Mouse (Mus musculus): ENCODE measurements around the gene Gm9913. TPM values are rescaled to one million over a fixed set of nuclear protein-coding genes. Genes with fewer than 3 reads are reported as not detected.
A peak's percentile ranks its signal among the peaks of the same experiment; 100 is the strongest.

The Gm9913 gene
- polyA plus RNA-seq, 1 experiment from 2014 or later: 0.32 TPM

- no peak for ATAC-seq (replicated peaks; ENCODE audit: extremely low read depth, insufficient read depth, low FRiP score)
These were observed 3.0 kb downstream of the Gm9913 start, which contains the start of gene Fbn1 for GRCm38 (mm10) chr2:125507893-125508292. Fbn1 (minus strand) TSS chr2:125507993.

GRCm38 (mm10) chr2:125508381-125508780, 3.5 kb downstream of the Gm9913 start:
- ATAC-seq (replicated peaks; ENCODE audit: extremely low read depth, insufficient read depth, low FRiP score): no peak

More at GRCm38 (mm10) chr2:125507893-125508292, 3.0 kb downstream of the Gm9913 start, which contains the start of gene Fbn1:
- Histone ChIP-seq H3K27ac (ENCODE audit: low read length) (peak within 1 kb of the TSS; percentile 88), H3K36me3 (ENCODE audit: control insufficient read depth, insufficient read depth) (no peaks in the 10 kb centered on the region), H3K27me3 (ENCODE audit: control insufficient read depth, insufficient read depth, low read length) (peaks cover 5% of the 10 kb centered on the region; the same call in 1 of the 2 replicates), H3K9me3 (replicated peaks; ENCODE audit: control insufficient read depth, low read length) (no peaks in the 10 kb centered on the region), H3K4me3 (ENCODE audit: low read length) (peak within 1 kb of the TSS; percentile 69), H3K9ac (ENCODE audit: low read length) (peak within 1 kb of the TSS; percentile 83), H3K4me1 (ENCODE audit: control insufficient read depth, insufficient read depth, low read length) (peaks cover 11% of the 10 kb centered on the region; the same call in 1 of the 2 replicates), H3K4me2 (ENCODE audit: low read depth, low read length) (peak within 1 kb of the TSS; percentile 98)
- 86% methylated on average over 4 of the region's 4 CpGs for WGBS

GRCm38 (mm10) chr2:125510752-125511151, 5.9 kb downstream of the Gm9913 start:
- Histone ChIP-seq H3K27ac (ENCODE audit: low read length) (no peak overlapping the region), H3K4me2 (ENCODE audit: low read depth, low read length) (no peak overlapping the region), H3K27me3 (ENCODE audit: control insufficient read depth, insufficient read depth, low read length) (peaks cover 5% of the 10 kb centered on the region; the same call in 1 of the 2 replicates), H3K4me3 (ENCODE audit: low read length) (no peak overlapping the region), H3K9ac (ENCODE audit: low read length) (no peak overlapping the region), H3K36me3 (ENCODE audit: control insufficient read depth, insufficient read depth) (no peaks in the 10 kb centered on the region), H3K9me3 (replicated peaks; ENCODE audit: control insufficient read depth, low read length) (no peaks in the 10 kb centered on the region), H3K4me1 (ENCODE audit: control insufficient read depth, insufficient read depth, low read length) (peaks cover 9% of the 10 kb centered on the region)
- ATAC-seq (replicated peaks; ENCODE audit: extremely low read depth, insufficient read depth, low FRiP score): no peak
- WGBS: 75% methylated on average over 2 of the region's 2 CpGs

More at GRCm38 (mm10) chr2:125508381-125508780, 3.5 kb downstream of the Gm9913 start:
- Histone ChIP-seq H3K4me2 (ENCODE audit: low read depth, low read length) (no peak overlapping the region), H3K27me3 (ENCODE audit: control insufficient read depth, insufficient read depth, low read length) (peaks cover 5% of the 10 kb centered on the region; the same call in 1 of the 2 replicates), H3K9ac (ENCODE audit: low read length) (no peak overlapping the region), H3K36me3 (ENCODE audit: control insufficient read depth, insufficient read depth) (no peaks in the 10 kb centered on the region), H3K27ac (ENCODE audit: low read length) (no peak overlapping the region), H3K4me3 (ENCODE audit: low read length) (no peak overlapping the region), H3K9me3 (replicated peaks; ENCODE audit: control insufficient read depth, low read length) (no peaks in the 10 kb centered on the region), H3K4me1 (ENCODE audit: control insufficient read depth, insufficient read depth, low read length) (peaks cover 11% of the 10 kb centered on the region; the same call in 1 of the 2 replicates)
- WGBS: 86% methylated on average over 5 of the region's 5 CpGs

GRCm38 (mm10) chr2:125511898-125512297, 7.0 kb downstream of the Gm9913 start:
- Histone ChIP-seq H3K36me3 (ENCODE audit: control insufficient read depth, insufficient read depth) (no peaks in the 10 kb centered on the region), H3K27me3 (ENCODE audit: control insufficient read depth, insufficient read depth, low read length) (peaks cover 5% of the 10 kb centered on the region; the same call in 1 of the 2 replicates), H3K27ac (ENCODE audit: low read length) (no peak overlapping the region), H3K4me1 (ENCODE audit: control insufficient read depth, insufficient read depth, low read length) (peaks cover 14% of the 10 kb centered on the region), H3K9ac (ENCODE audit: low read length) (no peak overlapping the region), H3K4me3 (ENCODE audit: low read length) (no peak overlapping the region), H3K9me3 (replicated peaks; ENCODE audit: control insufficient read depth, low read length) (no peaks in the 10 kb centered on the region), H3K4me2 (ENCODE audit: low read depth, low read length) (no peak overlapping the region)
- WGBS: 64% methylated on average over 4 of the region's 4 CpGs
- ATAC-seq (replicated peaks; ENCODE audit: extremely low read depth, insufficient read depth, low FRiP score): no peak

GRCm38 (mm10) chr2:125512544-125512943, 7.7 kb downstream of the Gm9913 start:
- Histone ChIP-seq H3K9ac (ENCODE audit: low read length) (no peak overlapping the region), H3K4me1 (ENCODE audit: control insufficient read depth, insufficient read depth, low read length) (peaks cover 12% of the 10 kb centered on the region), H3K27me3 (ENCODE audit: control insufficient read depth, insufficient read depth, low read length) (peaks cover 3% of the 10 kb centered on the region; the same call in 1 of the 2 replicates), H3K9me3 (replicated peaks; ENCODE audit: control insufficient read depth, low read length) (no peaks in the 10 kb centered on the region), H3K4me2 (ENCODE audit: low read depth, low read length) (no peak overlapping the region), H3K36me3 (ENCODE audit: control insufficient read depth, insufficient read depth) (no peaks in the 10 kb centered on the region), H3K27ac (ENCODE audit: low read length) (no peak overlapping the region), H3K4me3 (ENCODE audit: low read length) (no peak overlapping the region)
- 71% methylated on average over 4 of the region's 4 CpGs for WGBS
- ATAC-seq (replicated peaks; ENCODE audit: extremely low read depth, insufficient read depth, low FRiP score): no peak

GRCm38 (mm10) chr2:125514391-125514790, 9.5 kb downstream of the Gm9913 start:
- WGBS: 50% methylated on average over 3 of the region's 3 CpGs
- no peak overlapping the region for H3K27ac ChIP-seq (ENCODE audit: low read length)

GRCm38 (mm10) chr2:125515291-125516057, 10.6 kb downstream of the Gm9913 start:
- H3K4me3 ChIP-seq (ENCODE audit: low read length): no peak overlapping the region
- H3K27ac ChIP-seq (ENCODE audit: low read length): peak overlapping the region; percentile 68; the same call in 1 of the 2 replicates
- 41% methylated on average over 12 of the region's 12 CpGs for WGBS
- H3K27me3 ChIP-seq (ENCODE audit: control insufficient read depth, insufficient read depth, low read length): no peaks in the 10 kb centered on the region
- H3K4me1 ChIP-seq (ENCODE audit: control insufficient read depth, insufficient read depth, low read length): peaks cover 12% of the 10 kb centered on the region
- no peak overlapping the region for H3K9ac ChIP-seq (ENCODE audit: low read length)
- H3K9me3 ChIP-seq (replicated peaks; ENCODE audit: control insufficient read depth, low read length): no peaks in the 10 kb centered on the region
- no peak overlapping the region for H3K4me2 ChIP-seq (ENCODE audit: low read depth, low read length)
- ATAC-seq (replicated peaks; ENCODE audit: extremely low read depth, insufficient read depth, low FRiP score): no peak
- no peaks in the 10 kb centered on the region for H3K36me3 ChIP-seq (ENCODE audit: control insufficient read depth, insufficient read depth)

More at GRCm38 (mm10) chr2:125514391-125514790, 9.5 kb downstream of the Gm9913 start:
- H3K9me3 ChIP-seq (replicated peaks; ENCODE audit: control insufficient read depth, low read length): no peaks in the 10 kb centered on the region
- no peaks in the 10 kb centered on the region for H3K36me3 ChIP-seq (ENCODE audit: control insufficient read depth, insufficient read depth)
- H3K4me3 ChIP-seq (ENCODE audit: low read length): no peak overlapping the region
- H3K4me1 ChIP-seq (ENCODE audit: control insufficient read depth, insufficient read depth, low read length): peaks cover 12% of the 10 kb centered on the region
- H3K27me3 ChIP-seq (ENCODE audit: control insufficient read depth, insufficient read depth, low read length): no peaks in the 10 kb centered on the region
- no peak overlapping the region for H3K4me2 ChIP-seq (ENCODE audit: low read depth, low read length)
- H3K9ac ChIP-seq (ENCODE audit: low read length): no peak overlapping the region
- ATAC-seq (replicated peaks; ENCODE audit: extremely low read depth, insufficient read depth, low FRiP score): no peak

GRCm38 (mm10) chr2:125516594-125516993, 11.7 kb downstream of the Gm9913 start:
- H3K4me1 ChIP-seq (ENCODE audit: control insufficient read depth, insufficient read depth, low read length): peaks cover 12% of the 10 kb centered on the region
- WGBS: 9% methylated on average over 4 of the region's 4 CpGs
- H3K4me2 ChIP-seq (ENCODE audit: low read depth, low read length): no peak overlapping the region
- no peaks in the 10 kb centered on the region for H3K27me3 ChIP-seq (ENCODE audit: control insufficient read depth, insufficient read depth, low read length)
- H3K36me3 ChIP-seq (ENCODE audit: control insufficient read depth, insufficient read depth): no peaks in the 10 kb centered on the region
- H3K27ac ChIP-seq (ENCODE audit: low read length): peak overlapping the region; percentile 68
- H3K4me3 ChIP-seq (ENCODE audit: low read length): no peak overlapping the region
- H3K9me3 ChIP-seq (replicated peaks; ENCODE audit: control insufficient read depth, low read length): no peaks in the 10 kb centered on the region
- peak; percentile 89 for ATAC-seq (replicated peaks; ENCODE audit: extremely low read depth, insufficient read depth, low FRiP score)
- no peak overlapping the region for H3K9ac ChIP-seq (ENCODE audit: low read length)

- Histone ChIP-seq H3K27me3 (ENCODE audit: control insufficient read depth, insufficient read depth, low read length) (no peaks in the 10 kb centered on the region), H3K9ac (ENCODE audit: low read length) (no peak overlapping the region), H3K27ac (ENCODE audit: low read length) (no peak overlapping the region), H3K4me2 (ENCODE audit: low read depth, low read length) (no peak overlapping the region), H3K9me3 (replicated peaks; ENCODE audit: control insufficient read depth, low read length) (no peaks in the 10 kb centered on the region), H3K4me1 (ENCODE audit: control insufficient read depth, insufficient read depth, low read length) (no peaks in the 10 kb centered on the region), H3K4me3 (ENCODE audit: low read length) (no peak overlapping the region), H3K36me3 (ENCODE audit: control insufficient read depth, insufficient read depth) (no peaks in the 10 kb centered on the region)
- 78% methylated on average over 2 of the region's 2 CpGs for WGBS
- ATAC-seq (replicated peaks; ENCODE audit: extremely low read depth, insufficient read depth, low FRiP score): no peak
These were observed 20.6 kb downstream of the Gm9913 start for GRCm38 (mm10) chr2:125525484-125525883.
